Mouse (Mus musculus) testis, postnatal 14 days (tissue): ENCODE measurements around the gene Klc4.

Experiments
- DNase-seq: peaks from one replicate; pipeline ENCODE4 v3.0.0; 2021; ENCODE audit warnings: low spot score

Klc4 gene

GRCm38 (mm10) chr17:46645561-46646321, at the start of gene Klc4, which contains the start of gene Mrpl2:
TSS of gene Klc4 (minus strand) at chr17:46646022.
TSS of gene Mrpl2 (plus strand) at chr17:46646229.
- DNase-seq = peak; percentile 99

GRCm38 (mm10) chr17:46694517-46695063, 48.8 kb upstream of the Klc4 start:
- DNase-seq = no peak

- no peak for DNase-seq
Measured at GRCm38 (mm10) chr17:46691390-46691789, 45.6 kb upstream of the Klc4 start.

- DNase-seq = no peak
Measured at GRCm38 (mm10) chr17:46690665-46691064, 44.8 kb upstream of the Klc4 start.

GRCm38 (mm10) chr17:46685913-46686312, 40.1 kb upstream of the Klc4 start:
- no peak for DNase-seq

- no peak for DNase-seq
Measured at GRCm38 (mm10) chr17:46682654-46683389, 37.0 kb upstream of the Klc4 start.

- no peak for DNase-seq
Measured at GRCm38 (mm10) chr17:46681466-46682118, 35.8 kb upstream of the Klc4 start.

- peak; percentile 98 for DNase-seq
Measured at GRCm38 (mm10) chr17:46680760-46681373, 35.0 kb upstream of the Klc4 start, which contains the start of gene Klhdc3. TSS of gene Klhdc3 (minus strand) at chr17:46680914.

GRCm38 (mm10) chr17:46679843-46680759, 34.3 kb upstream of the Klc4 start:
- DNase-seq = peak; percentile 72

GRCm38 (mm10) chr17:46678911-46679310, 33.1 kb upstream of the Klc4 start:
- DNase-seq = no peak

- no peak for DNase-seq
Measured at GRCm38 (mm10) chr17:46678416-46678815, 32.6 kb upstream of the Klc4 start, which contains the start of gene Mea1. TSS of gene Mea1 (plus strand) at chr17:46678793.

- peak; percentile 55 for DNase-seq
Measured at GRCm38 (mm10) chr17:46674530-46675283, 28.9 kb upstream of the Klc4 start.

GRCm38 (mm10) chr17:46673850-46674529, 28.2 kb upstream of the Klc4 start, which contains the start of gene Rrp36:
TSS of gene Rrp36 (minus strand) at chr17:46674352.
- peak; percentile 91 for DNase-seq

- DNase-seq = no peak
Measured at GRCm38 (mm10) chr17:46669911-46670310, 24.1 kb upstream of the Klc4 start.

- DNase-seq = no peak
Measured at GRCm38 (mm10) chr17:46667712-46668111, 21.9 kb upstream of the Klc4 start.

GRCm38 (mm10) chr17:46662730-46663129, 16.9 kb upstream of the Klc4 start:
- DNase-seq = no peak

GRCm38 (mm10) chr17:46661981-46662380, 16.2 kb upstream of the Klc4 start:
- no peak for DNase-seq

- DNase-seq = no peak
Measured at GRCm38 (mm10) chr17:46661351-46661750, 15.5 kb upstream of the Klc4 start.

- no peak for DNase-seq
Measured at GRCm38 (mm10) chr17:46656054-46656453, 10.2 kb upstream of the Klc4 start.
